Mouse (Mus musculus) frontal cortex, postnatal 25 days (tissue): Measurements from ENCODE around the gene Krt71.
A peak's percentile ranks its signal among the peaks of the same experiment; 100 is the strongest.
"Not testable (repeated sequence)": the region's sequence is repeated elsewhere in the genome, so short reads cannot be mapped to it uniquely, and the experiment has no call there.

Experiments used
- DNase-seq, 2 experiments: peaks; one replicate each; pipeline ENCODE4 v3.0.0; 2022; ENCODE audit warnings: low spot score in 2 of 2

Gene Krt71

DNA sequence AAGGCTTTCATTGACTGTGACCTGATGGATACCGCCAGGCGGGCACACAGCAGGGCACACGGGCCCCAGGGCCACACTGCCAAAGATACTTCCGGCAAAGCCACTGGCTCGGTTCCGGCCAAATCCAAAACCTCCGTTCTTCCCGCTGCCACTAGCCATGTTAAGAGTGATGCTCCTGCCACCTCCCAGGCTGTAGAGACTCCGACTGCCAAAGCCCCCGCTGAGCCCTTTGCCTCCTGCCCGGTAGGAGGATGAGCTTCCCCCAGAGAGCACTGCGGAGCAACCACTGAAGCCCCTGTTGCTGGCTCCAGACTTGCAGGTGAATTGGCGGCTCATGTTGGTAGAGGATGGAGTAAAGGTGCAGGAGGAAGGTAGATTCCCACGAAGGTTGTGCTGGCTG, at the start of gene Krt71:
Krt71 (minus strand) TSS at position 399 of the 400 bp plus-strand sequence.
- DNase-seq = no peak

DNA sequence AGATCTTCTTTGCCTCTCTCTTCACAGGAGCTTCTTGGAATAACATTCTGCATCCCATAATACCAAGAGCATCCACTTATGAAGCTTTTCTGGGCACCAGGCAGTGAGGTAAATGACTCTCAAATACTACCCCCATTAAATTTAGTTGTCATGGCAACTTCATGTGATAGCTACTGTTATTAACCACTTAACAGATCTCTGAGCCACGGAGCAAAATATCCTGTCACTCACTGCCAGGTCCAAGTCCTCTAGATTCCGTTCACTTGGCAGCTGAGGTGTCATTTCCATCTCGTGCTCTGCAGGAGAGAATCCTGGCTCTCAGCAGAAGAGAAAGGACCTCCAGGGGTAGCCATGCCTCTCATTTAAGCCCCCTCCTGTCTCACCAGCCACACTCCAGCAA, 48.0 kb upstream of the Krt71 start:
- no peak for DNase-seq

DNA sequence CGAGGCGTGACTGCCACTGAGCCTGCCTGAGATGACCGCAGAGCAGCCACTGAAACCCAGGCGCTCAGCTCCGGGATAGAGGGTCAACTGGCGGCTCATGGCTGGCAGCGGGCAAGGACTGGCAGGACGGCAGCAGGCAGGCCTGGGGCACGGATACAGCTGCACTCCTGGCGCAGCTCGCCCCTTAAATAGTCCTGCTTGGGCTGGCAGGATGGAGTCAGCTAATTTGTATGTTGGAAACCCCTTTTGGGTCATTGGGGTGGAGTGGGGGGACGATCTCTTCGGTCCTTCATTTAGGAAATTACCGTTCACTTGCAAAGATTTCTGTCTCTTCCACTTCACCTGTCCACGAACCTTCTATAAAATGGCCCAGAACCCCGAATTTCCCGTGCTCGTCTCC, 43.5 kb upstream of the Krt71 start, which contains the start of gene Krt72:
Krt72 (minus strand) TSS at position 101 of the 400 bp plus-strand sequence.
- DNase-seq = no peak

DNA sequence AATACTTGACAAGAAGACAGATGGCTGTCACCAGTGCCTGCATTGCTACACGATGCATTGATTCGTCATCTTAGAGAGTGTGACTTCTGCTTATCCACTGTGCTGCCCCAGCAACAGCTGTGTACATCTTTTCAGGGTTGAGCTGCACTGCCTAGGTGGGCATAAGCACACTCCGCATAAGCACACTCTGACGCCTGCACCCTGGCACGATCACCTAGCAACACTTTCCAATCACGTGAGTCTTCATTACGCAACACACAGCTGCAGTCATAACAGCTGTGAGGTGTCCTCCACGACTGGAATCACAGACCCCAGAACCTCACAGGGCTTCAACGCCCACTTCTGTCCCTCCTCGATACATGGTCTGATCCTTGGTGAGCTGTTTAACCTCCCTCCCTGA, 30.5 kb upstream of the Krt71 start:
- no peak for DNase-seq

- DNase-seq = peak; percentile 93 to 98
These were observed 29.8 kb upstream of the Krt71 start for GRCm38 (mm10) chr15:101772711-101773081.

GRCm38 (mm10) chr15:101772080-101772710, 29.3 kb upstream of the Krt71 start:
- no peak for DNase-seq

DNA sequence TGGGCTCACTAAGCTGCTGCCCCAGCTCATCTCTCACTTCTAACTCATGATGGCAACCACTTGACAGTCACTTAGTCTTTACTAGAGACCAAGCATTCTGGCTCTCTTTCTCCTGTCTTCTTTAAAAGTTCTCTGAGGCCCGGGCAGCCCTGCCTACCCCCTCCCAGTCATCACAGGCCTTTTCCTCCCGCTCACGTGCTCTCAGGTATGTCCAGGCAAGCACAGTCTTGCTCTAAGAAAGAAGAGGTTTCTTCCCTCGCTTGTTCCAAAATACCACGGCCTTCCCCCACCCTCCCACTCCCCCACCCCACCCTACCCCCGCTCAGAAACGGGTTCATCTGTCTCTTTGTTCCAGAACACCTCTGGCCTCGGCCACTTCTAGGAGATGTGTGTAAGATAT, 27.3 kb upstream of the Krt71 start:
- DNase-seq = no peak

DNA sequence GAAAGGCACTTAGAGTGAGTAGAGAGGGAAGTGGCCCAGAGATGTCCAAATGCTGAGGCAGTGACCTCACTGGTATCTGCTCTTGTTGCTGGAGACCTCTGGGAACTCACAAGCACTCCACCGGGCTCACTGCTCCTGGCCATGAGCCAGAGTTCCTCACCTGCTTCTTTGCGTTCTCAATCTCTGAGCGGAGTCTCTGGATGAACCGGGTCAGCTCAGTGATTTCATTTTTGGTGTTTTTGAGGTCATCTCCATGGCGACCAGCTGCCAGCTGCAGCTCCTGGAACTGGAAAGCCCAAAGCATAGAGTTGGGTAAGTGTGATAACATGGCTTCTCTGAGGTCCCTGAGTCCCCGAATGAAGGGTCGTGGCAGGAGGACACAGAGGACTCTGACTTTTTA, 5.1 kb downstream of the Krt71 start:
- no peak for DNase-seq

DNA sequence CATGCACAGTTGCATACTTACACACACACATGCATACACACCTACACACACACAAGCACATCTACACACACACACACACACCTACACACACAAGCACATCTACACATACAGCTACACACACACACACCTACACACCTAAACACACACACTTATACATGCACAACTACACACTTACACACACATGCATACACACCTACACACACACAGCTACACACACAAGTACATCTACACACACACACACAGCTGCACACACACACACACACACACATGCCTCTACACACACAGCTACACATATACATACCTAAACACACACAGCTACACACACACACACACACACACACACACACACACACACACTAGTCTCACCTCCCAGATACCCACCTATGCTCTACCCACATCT, 12.3 kb downstream of the Krt71 start:
- no peak for DNase-seq

DNA sequence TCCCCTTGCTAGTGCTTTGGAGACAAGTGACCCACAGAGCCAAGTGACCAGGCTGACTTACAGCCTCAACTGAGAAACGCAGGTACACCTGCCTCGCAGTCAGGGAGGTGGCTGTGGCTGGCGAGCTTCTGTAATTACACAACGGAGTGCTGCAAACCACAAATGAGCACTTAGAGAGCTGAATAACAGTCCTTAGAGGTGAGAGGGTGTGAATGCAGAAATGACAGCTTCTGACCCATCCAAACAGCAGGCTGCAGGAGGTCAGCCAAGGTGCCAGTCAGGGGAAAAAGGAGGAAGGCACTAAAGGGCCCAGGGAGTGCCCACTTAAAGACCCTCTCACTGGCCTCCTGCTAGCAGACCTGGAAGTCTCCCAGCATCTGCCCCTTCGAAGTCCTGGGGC, 18.2 kb downstream of the Krt71 start:
- no peak for DNase-seq

DNA sequence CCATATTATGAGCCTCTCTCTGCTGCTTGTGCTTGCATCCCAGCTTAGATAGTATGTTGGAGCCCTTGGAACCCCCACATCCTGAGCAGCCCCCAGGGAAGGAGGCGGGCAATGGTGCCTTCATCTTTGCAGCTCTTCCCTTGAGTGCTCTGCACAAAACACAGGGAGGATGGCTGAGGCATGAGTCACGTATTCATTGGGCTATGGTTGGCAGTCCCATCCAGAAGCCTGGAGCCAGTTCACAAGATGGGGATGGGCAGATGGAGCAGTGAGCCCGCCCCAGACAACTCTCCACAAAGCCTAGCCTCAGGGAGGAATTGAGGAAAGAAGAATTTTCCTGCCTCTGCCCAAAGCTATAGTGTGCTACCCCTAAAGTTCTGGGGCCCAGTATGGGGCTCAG, 27.1 kb downstream of the Krt71 start:
- no peak for DNase-seq

DNA sequence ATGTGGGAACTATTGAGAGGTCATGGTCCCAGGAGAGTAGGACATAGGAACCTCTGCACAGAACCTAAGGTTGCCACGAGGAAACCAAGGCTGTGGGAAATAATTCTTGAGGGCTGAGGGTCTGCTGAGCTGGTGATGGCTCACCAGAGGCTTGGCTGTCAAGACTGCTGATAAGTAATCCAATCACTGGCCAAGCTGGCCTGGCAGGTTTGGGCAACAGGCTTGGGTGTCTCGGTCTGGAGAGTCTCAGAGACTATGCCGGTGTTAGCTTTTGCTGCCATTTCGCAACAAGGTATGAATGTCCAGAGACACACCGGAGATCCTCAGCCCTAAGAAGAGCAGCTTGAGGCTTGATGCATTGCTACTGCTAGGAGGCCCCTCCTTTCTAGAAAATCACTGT, 28.6 kb downstream of the Krt71 start:
- DNase-seq = no peak

- DNase-seq = no peak
These were observed 29.2 kb downstream of the Krt71 start for GRCm38 (mm10) chr15:101713731-101714130.

- no peak for DNase-seq
These were observed 30.2 kb downstream of the Krt71 start, which contains the start of gene Krt5 for GRCm38 (mm10) chr15:101712720-101713119. Krt5 (minus strand) TSS chr15:101712898.

GRCm38 (mm10) chr15:101708683-101709082, 34.2 kb downstream of the Krt71 start:
- no peak for DNase-seq

- DNase-seq = no peak
These were observed 35.5 kb downstream of the Krt71 start for GRCm38 (mm10) chr15:101707454-101707853.

GRCm38 (mm10) chr15:101704066-101704465, 38.8 kb downstream of the Krt71 start:
- DNase-seq = no peak

DNA sequence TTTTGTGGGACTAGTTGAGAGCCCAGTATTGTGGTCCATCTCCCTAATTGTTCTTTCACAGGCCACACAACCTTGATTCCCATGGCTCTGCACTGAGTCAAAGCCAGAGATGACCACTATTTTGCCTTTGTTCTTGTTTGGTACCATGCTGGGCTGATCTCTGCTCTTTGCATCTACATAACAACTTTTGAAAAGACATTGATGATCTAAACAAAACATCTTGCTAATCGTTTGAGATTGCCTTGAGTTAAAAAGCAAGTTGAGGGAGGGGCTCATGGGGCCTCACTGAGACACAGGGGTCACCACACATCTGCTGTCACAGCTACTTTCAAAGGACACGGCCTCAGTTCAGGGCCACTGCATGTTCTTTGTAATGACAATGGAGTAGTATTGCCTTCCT, 40.5 kb downstream of the Krt71 start:
- no peak for DNase-seq

DNA sequence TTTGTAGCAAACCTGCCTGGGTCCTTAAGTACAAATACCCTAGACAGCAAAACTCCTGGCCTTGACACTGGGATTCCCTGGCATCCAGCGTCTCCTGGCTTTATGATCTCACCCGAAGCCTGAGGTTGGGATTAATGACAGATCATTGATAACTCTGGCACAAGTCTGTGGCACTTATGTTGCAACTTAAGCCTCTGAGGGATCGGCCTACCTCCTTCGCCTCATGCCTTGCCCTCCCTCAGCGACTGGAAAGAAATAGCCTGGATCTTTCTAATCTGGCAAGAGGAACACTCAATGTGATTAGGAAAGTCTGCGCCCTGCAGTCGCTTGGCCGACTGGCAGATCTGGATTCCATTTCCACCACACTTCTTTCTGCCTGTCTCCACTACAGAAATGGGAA, 43.0 kb downstream of the Krt71 start:
- no peak for DNase-seq

- DNase-seq = no peak
These were observed 43.7 kb downstream of the Krt71 start for GRCm38 (mm10) chr15:101699192-101699591.

- no peak for DNase-seq
These were observed 45.4 kb downstream of the Krt71 start for GRCm38 (mm10) chr15:101697326-101698188.

DNA sequence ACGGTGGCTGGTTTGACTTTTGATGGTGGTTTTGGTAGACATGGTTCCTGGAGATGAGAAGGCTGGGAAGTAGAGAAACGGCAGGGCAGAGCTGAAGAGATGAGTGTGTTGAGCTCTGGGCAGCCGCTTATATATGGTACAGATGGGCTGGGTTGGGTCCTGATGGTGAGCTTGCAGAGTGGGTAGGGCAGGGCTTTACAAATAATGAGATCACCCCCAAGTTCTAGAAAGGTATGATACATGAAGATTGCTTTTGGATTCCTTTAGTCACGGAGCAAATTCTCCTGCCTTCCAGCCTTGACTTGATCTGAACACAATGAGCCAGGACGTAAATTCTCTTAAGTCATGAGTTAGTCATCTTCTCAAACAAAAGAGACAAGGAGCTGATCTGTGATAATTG, 48.7 kb downstream of the Krt71 start, which contains the start of gene Krt6a:
Krt6a (minus strand) TSS at position 101 of the 400 bp plus-strand sequence.
- no peak for DNase-seq

DNA sequence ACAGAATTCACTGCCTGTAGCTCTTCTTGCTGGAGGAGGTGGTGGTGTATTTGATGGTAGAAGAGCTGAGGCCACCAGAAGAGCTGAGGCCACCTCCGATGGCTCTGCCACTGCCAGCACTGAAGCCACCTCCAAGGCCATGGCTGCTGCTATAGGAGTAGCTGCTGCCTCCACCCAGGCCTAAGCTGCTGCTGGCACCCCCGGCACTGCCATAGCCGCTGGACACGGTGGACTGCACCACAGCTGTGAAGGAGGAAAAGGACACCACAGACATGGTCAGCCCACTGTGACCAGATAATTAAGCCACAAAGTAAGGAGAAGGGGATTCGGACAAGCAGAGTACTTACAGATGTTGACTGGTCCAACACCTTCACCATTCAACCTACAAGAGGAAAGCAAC, 52.4 kb downstream of the Krt71 start:
- DNase-seq = not testable (repeated sequence)
